Mouse (Mus musculus): ENCODE measurements around the gene Wbp2.

The Wbp2 gene

DNA sequence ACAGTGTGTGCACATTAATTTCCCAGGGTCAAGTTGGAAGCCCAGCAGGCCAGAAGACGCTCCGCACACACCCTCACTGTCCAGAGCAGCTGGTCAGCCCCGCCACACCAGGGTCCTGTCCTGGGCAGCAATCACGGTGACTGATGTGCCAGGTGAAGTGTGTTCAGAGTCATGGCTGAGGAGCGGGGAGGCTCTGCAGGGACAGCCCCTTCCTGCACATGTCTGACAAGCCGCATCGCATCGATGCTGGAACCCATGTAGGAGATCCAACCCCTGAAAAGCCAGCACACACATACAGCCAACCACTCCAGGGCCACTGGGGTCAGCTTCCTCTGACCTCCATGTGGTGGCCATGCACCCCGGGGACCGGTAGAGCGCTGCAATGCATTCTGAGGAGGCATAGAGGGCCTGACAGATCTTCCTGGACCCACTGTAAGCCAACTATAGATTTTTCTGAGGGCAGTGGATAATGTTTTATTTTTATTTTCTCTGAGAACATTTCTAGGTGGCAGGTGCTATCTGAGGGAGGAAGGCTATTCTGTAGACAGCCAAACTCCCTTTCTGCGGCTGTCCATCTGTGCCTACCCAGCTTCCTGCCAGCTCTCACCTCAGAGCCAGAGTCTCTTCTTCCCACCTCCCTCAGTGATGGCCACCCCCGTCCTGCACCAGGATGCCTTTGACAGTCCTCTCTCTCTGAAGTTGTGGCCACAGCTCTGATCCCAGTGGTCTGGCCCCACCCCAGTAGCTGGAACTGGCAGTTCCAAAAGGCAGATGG is 25.0 kb downstream of the Wbp2 start:
- no peak for DNase-seq (ENCODE audit: low spot score)

DNA sequence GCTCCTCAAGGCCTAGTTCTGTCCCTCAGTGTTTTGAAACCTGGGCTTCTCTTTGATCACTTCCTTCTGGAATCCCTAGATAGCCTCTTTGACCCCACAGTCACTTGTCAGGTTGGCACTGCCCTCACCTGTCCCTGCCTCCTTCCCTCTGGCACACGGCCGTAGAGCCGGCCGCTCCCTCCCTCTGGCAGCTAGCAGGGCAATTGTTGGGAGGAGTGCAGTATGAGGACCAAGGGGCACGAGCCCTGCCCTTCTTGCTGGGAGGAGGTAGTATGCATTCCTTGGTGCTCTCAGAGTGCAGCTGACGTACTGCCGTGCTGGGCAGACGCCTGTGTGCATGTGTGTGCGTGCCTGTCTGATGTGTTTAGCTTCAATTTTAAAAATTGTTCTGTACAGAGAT is 26.2 kb downstream of the Wbp2 start:
- peak; percentile 37 for DNase-seq (ENCODE audit: low spot score)

DNA sequence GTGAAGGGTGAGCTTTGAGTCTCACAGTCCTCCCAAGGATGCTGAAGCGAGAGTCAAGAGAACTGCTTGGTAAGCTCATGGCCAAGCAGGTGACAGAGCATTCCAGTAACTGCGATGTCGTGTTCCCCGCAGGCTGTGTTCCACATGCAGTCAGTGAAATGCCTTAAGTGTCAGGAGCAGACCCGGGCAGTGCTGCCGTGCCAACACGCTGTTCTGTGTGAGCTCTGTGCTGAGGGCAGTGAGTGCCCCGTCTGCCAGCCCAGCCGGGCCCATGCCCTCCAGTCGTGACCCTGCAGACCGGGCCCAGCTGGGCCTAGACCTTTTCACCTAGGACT is 27.1 kb downstream of the Wbp2 start:
- no peak for DNase-seq (ENCODE audit: low spot score)

DNA sequence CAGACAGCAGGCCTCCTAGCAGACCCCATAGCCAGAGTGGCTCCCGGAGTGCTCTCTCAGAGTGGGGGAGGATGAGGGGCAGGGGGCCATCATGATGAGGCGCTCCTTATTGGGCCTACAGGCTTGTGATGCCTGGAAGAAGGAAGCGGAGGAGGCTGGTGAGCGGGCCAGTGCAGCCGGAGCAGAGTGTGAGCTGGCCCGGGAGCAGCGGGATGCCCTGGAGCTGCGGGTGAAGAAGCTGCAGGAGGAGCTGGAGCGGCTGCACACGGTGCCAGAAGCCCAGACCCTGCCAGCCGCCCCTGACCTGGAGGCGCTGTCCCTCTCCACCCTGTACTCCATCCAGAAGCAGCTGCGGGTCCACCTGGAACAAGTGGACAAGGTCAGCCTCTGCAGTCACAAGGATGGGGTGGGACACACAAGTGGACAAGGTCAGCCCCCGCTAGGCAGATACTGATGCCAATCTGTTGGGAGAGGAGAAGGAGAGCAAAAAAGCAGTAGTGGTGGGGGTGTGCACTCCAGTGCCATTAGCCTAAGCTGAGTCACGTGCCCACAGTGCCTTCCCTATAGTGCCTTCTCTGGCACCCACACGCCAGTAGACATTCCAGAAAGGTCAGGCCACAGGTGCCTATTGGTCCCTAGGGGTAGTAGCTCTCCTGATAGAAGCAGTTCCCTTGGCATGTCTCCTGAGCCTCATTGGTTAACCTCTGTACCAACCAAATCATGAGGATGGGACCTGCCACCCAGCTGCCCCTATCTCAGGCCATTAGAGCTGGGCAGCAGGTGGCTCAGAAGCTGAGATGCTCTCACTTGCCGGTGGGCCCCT is 27.7 kb downstream of the Wbp2 start:
- DNase-seq (ENCODE audit: low spot score), result no peak

DNA sequence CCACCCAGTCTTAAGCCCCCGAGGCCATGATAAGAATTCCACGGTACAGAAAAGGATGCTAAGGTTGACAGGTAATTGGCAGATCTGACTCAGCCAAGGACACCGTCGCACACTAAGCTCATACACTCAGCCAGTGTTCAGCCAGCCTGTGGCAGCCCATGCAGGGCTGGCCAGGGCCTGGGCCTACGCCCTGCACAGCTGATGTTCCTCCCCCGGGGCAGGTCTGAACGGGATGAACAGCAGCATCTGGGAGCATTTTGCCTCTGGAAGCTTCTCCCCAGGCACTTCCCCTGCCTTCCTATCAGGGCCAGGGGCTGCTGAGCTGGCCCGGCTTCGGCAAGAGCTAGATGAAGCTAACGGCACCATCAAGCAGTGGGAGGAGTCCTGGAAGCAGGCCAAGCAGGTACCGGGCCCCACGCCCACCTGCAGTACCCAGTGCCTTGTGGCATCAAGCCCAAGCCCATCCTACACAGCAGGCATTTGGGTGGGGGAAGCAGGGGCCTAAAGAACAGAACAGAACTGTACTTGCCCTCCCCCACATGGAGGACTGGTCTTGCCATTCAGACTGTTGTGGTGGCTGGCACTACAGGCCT is 28.7 kb downstream of the Wbp2 start:
- DNase-seq (ENCODE audit: low spot score), result no peak

DNA sequence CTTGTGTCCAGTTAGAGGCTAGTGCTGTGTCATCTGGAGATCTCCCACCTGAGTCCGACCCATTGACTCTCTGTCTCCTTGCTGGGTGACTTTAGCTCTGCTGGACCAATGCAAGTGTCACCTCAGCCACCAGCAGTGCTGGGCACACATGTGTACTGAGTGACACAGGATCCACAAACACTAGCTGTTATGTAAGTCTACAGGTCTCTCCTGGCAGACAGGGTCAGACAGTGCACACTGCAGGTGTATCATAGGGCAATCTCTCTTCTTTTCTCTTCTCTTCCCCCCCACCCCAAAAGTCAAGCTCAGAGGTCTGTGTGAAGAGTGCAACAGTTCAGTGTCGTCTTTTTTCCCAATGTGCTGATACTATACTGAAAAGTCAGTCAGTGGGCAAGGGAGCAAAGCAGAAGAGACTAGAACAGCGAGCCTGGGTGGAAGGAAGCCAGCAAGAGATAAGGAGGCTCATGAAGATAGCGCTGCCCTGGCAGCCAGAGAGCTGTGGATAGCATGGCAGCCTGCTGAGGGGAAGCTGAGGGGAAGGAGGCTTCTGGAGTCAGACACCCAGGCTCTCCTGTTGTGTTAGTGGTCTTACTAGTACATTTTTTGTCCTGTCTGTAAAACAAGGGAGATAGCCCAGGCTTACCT is 29.4 kb downstream of the Wbp2 start:
- no peak for DNase-seq (ENCODE audit: low spot score)

DNA sequence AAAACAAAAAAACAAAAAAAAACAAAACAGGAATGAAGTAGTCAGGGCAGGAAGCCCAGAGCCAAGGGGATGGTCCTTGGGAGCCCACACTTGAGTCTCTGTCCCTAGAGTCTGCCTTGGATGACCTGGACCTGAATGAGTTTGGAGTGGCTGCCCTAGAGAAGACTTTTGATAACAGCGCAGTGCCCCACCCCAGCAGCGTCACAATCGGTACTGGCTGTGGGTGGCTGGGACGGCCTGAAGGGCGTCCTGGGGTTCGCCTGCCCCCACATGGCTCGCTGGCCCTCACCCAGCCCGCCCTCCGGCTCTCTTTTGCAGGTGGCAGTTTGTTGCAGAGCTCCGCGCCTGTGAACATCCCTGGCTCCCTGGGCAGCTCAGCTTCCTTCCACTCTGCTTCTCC is 30.9 kb downstream of the Wbp2 start:
- DNase-seq (ENCODE audit: low spot score), result no peak

DNA sequence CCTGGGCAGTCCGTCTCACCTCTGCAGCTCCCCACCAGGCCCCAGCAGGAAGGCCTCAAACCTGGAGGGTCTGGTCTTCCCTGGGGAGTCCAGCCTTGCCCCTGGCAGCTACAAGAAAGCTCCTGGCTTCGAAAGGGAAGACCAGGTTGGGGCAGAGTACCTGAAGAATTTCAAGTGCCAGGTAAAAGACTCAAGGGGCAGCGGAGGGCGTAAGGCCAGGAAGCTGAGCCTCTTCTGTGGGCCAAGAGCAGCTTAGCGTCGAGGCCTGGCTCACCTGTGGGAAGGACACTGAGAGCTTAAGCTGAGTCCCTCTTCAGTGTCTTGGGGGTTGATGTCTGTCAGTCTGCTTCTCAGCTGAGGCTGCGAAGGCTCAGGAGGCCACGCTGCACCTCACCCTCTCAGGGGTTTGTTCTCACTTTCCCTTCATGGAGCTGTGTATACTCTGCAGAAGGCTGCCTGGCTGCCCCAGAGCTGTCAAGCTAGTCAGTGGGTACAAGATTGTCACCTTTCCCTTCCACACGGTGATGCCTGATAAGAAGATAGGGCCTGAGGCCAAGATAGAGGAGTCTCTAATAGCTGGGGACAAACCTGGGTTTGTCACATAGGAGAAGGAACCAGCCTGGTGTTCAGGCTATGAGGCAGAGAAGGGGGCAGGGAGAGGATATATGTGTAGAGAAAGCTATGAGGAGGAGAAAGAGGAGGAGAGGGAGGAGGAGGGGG is 33.1 kb downstream of the Wbp2 start:
- no peak for DNase-seq (ENCODE audit: low spot score)

DNA sequence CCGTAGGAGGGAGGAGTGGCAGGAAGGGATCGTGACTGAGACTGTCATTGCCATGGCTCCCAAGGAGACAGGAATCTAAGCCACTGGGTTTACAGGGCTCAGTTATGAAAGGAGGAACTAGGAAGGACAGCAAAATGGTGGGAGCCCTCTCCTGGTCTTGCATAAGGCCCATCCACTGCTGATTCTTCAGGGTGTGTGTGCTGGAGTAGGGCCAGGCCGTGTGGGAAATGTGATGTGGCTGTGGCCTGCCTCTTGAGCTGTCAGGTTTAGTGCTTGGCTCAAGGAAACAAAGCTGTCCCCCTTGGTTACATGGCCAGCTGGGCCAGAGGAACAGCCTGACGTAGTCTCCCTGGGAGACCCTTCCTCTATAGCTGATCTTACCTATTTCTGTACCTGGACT is 36.6 kb downstream of the Wbp2 start:
- no peak for DNase-seq (ENCODE audit: low spot score)

DNA sequence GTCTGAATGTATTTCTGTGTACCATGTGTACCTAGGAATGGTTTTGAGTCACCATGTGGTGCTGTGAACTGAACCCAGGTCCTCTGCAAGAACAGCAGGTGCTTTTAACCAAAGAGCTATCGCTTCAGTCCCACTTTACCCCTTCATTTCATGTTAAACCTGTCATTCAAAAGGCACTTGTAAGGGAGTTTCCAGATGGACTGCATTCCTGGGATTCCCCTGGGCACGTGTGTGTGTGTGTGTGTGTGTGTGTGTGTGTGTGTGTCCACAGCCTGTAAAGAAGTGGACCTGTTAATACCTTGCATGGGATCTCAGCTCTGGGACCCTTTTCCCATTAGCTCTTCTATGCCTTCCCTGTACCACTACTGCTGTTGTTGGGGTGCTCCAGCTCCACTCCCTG is 37.2 kb downstream of the Wbp2 start:
- no peak for DNase-seq (ENCODE audit: low spot score)

DNA sequence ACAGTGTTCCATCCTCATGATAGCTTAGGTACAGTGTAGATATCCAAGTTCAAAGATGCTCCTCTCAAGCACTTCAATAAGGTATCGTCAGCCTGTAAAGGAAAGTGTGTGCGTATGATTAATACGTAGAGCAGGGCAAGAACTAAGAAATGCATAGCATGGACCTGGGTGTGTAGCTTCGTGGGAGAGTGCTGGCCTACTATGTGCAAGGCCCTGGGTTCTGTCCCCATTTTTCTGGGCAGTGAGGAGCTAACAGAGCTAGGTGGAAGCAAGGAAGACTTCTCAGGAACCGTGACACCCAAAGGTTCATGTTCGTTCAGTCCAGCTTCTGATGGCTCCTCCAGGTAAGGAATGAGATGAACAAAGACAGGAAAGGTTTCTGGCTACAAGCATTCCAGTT is 41.6 kb downstream of the Wbp2 start:
- DNase-seq (ENCODE audit: low spot score), result no peak

DNA sequence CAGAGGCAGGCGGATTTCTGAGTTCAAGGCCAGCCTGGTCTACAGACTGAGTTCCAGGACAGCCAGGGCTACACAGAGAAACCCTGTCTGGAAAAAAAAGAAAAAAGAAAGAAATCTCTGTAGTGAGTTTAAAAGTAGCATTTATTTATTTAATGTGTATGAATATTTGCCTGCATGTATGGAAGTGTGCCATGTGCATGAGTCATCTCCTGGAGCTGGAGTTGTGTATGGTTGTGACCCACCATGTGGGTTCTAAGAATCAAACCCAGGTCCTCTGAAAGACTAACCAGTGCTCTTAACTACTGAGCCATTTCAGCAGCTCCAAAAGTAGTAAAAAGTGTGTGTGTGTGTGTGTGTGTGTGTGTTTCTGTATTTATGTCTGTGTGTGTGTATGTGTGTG is 43.5 kb downstream of the Wbp2 start:
- no peak for DNase-seq (ENCODE audit: low spot score)

DNA sequence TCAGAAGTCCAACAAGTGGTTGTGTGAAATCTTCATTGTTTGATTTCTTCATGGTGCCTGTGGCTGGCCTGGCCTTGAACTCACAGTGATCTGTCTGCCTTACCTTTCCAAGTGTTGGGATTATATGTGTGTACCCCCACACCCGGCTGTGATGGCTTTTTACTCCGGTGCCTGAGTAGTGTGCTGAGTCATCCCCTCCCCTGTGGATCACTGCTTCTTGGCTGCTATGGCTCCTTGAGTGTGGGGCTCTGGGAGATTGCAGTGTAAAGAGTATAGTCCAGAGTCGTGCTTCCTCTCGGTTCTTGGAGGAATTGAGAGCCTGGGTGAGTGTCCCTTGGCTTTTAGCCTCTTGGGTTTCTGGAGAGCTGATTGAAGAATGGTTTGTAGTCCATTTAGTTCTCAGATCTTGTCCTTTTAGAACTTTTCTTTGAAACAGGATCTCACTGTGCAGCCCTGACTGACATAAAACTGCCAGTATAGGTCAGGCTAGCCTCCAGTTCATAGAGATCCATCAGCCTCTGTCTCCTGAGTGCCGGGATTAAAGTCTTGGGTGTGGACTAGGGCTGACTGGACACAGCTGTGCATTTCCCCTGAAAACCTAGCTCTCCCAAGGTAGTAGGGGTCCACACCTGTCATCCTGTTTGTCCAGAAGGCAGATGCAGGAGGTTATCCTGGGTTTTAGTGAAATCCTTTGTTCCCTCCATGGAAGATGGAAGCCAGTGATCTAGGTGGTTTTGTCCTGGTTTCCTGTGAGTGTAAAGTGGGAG is 44.2 kb downstream of the Wbp2 start:
- DNase-seq (ENCODE audit: low spot score), result no peak

DNA sequence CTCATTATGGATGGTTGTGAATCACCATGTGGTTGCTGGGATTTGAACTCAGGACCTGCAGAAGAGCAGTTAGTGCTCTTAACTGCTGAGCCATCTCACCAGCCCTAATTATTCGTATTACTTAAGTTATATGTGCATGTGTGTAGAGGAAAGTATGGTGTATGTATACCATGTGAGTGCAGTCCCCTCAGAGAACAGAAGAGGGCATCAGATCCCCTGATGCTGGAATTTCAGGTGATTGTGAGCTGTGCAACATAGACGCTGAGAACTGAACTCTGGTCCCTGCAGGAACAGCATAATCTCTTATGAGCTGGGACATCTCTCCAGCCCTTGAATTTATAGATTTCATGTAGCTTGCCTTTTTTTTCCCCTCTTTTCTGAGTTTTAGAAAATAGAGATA is 45.0 kb downstream of the Wbp2 start:
- DNase-seq (ENCODE audit: low spot score), result no peak

DNA sequence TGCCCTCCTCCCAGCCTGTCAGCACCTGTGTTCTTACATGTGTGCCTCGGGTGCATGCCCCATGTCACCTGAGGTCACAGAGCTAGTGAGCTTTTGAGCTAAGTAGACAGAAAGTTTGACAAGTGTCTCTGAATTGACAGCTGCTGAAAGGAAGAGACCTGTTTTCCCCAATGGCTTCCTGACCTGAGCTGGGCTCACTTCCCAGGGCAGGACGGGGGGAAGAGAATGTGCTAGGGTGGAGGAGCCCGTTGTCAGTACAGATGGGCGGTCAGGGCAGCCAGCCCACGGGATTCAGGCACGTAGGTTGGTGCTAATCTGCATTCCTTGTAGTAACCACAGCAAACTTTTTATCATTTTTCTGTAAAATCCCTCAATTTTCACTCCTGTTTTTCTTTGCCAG is 46.2 kb downstream of the Wbp2 start:
- no peak for DNase-seq (ENCODE audit: low spot score)

DNA sequence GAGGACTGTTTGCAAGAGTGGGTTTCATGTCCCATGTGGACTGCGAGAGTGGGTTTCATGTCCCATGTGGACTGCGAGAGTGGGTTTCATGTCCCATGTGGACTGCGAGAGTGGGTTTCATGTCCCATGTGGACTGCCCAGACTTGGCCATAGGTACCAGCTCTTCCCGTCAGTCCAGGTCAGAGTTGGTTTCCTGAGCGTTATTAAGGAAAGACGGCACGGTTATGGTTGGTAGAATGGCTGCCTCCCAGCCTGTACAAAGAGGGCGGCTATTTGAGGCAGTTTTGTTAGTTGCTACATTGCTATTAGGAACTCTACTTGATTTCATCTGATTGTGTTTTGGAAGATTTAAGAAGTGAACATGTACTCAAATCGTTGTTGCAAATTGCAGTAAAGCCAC is 49.0 kb downstream of the Wbp2 start:
- DNase-seq (ENCODE audit: low spot score), result no peak

DNA sequence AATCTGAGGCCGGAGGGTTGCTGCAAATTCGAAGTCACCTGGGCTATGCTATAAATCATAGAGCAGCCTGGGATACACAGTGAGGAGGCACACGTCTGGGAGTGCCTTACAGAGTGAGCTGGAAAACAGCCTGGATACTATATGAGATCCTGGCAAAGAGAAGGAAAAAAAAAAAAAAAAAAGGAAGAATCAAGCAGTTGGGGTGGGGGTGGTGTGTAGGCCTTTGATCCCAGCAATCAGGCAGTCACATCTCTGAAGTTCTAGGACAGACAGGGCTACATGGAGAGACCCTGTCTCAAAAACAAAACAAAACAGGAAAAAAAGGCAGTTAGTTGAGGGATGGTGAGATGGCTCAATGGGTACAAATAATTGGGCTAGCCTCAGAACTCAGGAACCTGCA is 50.1 kb downstream of the Wbp2 start:
- no peak for DNase-seq (ENCODE audit: low spot score)

DNA sequence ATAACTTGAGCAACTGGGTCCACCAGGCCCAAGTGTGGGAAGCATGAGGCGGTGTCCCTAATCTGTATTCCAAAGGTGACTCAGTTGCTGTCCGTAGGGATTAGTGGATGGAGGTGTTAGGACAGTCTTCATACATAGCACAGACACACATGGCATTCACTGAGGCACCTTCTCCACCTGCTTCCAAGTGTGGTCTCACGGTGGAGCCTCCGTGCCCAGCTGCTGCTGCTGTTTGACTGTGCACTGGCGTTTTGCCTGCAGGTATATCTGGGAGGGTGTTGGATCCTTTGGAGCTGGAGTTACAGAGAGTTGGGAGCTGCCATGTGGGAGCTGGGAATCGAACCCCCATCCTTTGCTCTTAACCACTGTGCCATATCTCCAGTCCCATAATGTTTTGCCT is 52.2 kb downstream of the Wbp2 start:
- DNase-seq (ENCODE audit: low spot score), result no peak

DNA sequence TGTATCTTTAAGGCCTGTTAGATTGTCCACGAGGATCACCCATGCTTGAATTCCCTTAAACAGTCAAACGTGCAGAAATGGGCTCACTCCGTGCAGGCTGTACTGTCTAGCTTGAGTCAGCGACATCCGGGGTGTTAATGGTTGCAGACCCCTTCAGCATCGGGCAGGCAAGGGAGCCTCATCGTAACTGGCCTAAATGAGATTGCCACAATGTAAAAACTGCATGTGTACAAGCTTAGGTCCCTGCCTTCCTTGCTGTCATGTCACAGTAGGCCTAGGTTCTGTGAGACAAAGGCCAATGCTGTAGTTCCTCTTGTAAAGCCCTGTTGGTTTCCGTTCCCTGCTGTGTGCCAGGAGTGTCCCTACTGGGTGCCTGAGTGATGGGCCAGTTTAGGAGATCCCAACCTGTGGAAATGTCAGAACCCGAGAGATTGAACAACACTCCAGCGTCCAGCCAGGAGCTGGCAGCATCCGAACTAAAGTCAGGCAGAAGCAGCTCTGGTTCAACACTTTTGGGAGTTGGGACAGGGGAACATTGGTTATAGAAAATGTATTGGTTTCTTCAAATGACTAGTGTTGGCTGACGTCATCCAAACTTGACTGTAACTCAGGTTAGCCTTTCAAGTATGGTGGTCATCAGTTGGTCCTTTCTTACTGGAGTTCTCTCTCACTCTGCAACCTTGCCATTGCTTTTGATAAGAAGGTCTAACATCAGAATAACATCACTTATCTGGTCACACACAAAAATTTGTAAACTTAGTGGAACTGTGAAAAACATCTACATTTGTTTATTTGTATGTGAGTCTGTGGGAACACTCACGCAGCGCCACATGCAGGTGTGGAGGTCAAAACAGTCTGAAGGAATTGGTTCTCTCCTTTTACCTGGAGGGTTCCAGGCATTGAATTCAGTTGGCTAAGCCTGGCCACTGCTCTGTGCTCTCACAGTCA is 55.6 kb downstream of the Wbp2 start:
- DNase-seq (ENCODE audit: low spot score), result no peak
